In the genomic region with DNA sequence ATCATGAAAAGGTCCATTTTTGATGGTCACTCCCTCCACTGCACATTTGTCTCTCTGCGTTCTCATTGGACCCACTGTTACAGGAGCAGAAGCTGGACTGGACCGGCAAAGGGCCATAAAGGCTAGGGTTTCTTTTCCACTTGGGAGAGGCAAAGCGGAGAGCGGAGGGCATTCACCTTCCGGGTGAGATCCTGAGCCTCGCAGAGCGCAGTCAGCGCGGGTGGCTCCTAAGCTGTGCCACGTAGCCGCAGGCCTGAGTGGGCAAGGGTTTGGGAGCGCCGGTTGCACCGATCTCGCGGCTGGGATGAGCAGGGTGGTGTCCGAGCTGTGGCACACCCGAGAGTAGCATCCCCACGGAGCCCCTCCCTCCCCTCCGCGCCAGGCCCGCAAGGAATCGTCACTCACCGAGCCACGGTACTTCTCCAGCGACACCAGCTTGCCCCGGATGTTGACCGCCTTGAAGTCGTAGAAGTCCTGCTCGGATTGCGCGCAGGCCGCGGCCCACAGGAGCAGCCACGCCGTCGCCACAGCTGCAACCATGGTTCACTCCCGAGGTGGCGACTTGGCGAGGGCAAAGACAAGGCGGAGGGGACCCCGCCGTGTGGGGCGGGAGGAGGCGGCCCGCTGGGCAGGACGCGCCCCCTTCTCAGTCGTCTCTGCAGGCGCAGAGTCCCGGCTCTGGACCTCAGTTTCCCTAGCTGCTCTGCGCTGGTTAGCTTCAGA, we compare ENCODE assay signal across 7 mouse cellular contexts. TPM values are rescaled to one million over a fixed set of nuclear protein-coding genes. Genes with fewer than 3 reads are reported as not detected.
DNase-seq lines count a peak whose midpoint lies in the region; ATAC-seq and TF ChIP-seq lines count a peak whose summit lies in the region.

No protein-coding gene starts in this region.

- TF ChIP-seq CTCF in bone marrow, adult 2 months (IDR thresholded peaks at IDR 0.05; ENCODE audit: control insufficient read depth, insufficient read depth, low read length) = no peak
- no peak for TF ChIP-seq CTCF in midbrain, postnatal 0 days (IDR thresholded peaks at IDR 0.05)

- peak overlapping the region; percentile 86 for H3K4me2 ChIP-seq in embryonic facial prominence, embryonic 14.5 days (ENCODE audit: low read depth, low read length)
- peak overlapping the region; percentile 88 for H3K4me2 ChIP-seq in limb, embryonic 14.5 days (replicated peaks; ENCODE audit: low read depth, low read length, severe bottlenecking)
- peak overlapping the region; percentile 76 for H3K4me2 ChIP-seq in midbrain, postnatal 0 days (ENCODE audit: low read depth, low read length, poor library complexity, severe bottlenecking)

- H3K27ac ChIP-seq in bone marrow, adult 2 months (ENCODE audit: control insufficient read depth, insufficient read depth, low read depth, low read length, poor library complexity) = peak overlapping the region; percentile 1; the same call in 1 of the 2 replicates
- H3K27ac ChIP-seq in embryonic facial prominence, embryonic 14.5 days (replicated peaks; ENCODE audit: low read depth, low read length) = peak overlapping the region; percentile 85
- H3K27ac ChIP-seq in limb, embryonic 14.5 days (replicated peaks; ENCODE audit: low read depth, low read length) = peak overlapping the region; percentile 86
- H3K27ac ChIP-seq in midbrain, postnatal 0 days (ENCODE audit: low read depth, low read length) = peak overlapping the region; percentile 67

- H3K9ac ChIP-seq in embryonic facial prominence, embryonic 14.5 days (ENCODE audit: low read depth, low read length) = peak overlapping the region; percentile 77
- peak overlapping the region; percentile 90 for H3K9ac ChIP-seq in limb, embryonic 14.5 days (ENCODE audit: low read depth, low read length, severe bottlenecking)
- H3K9ac ChIP-seq in midbrain, postnatal 0 days (replicated peaks; ENCODE audit: low read length, poor library complexity, severe bottlenecking) = peak overlapping the region; percentile 56

- ATAC-seq in embryonic facial prominence, embryonic 14.5 days (ENCODE audit: low read depth) = peak; percentile 75
- peak; percentile 62 for ATAC-seq in limb, embryonic 14.5 days (ENCODE audit: low FRiP score, low read depth)
- peak; percentile 83 for ATAC-seq in midbrain, postnatal 0 days (ENCODE audit: low FRiP score)

- WGBS in bone marrow, adult 2 months = 6% methylated on average over 52 of the region's 52 CpGs
- WGBS in embryonic facial prominence, embryonic 14.5 days = 3% methylated on average over 47 of the region's 52 CpGs
- 4% methylated on average over 52 of the region's 52 CpGs for WGBS in limb, embryonic 14.5 days
- WGBS in midbrain, postnatal 0 days = 2% methylated on average over 52 of the region's 52 CpGs

- DNase-seq in embryonic facial prominence, embryonic 14.5 days (ENCODE audit: low spot score) = peak; percentile 71
- peak; percentile 75 to 76 for DNase-seq in heart, adult 9 months (ENCODE audit: low spot score in 2 of 2)
- peak; percentile 46 for DNase-seq in kidney, adult 9 months
- peak; percentile 20 for DNase-seq in limb, embryonic 14.5 days (ENCODE audit: low spot score)
- DNase-seq in midbrain, postnatal 0 days (ENCODE audit: low spot score) = peak; percentile 56
- DNase-seq in splenic B cell, adult 2 months (ENCODE audit: low read depth, low spot score) = peak; percentile 44

- no peaks in the 10 kb centered on the region for H3K9me3 ChIP-seq in embryonic facial prominence, embryonic 14.5 days (ENCODE audit: control insufficient read depth, low read length)
- H3K9me3 ChIP-seq in limb, embryonic 14.5 days (ENCODE audit: control insufficient read depth, low read length) = no peaks in the 10 kb centered on the region
- no peaks in the 10 kb centered on the region for H3K9me3 ChIP-seq in midbrain, postnatal 0 days (ENCODE audit: low read length)

- peaks cover 15% of the 10 kb centered on the region for H3K36me3 ChIP-seq in embryonic facial prominence, embryonic 14.5 days (ENCODE audit: control insufficient read depth, insufficient read depth, low read length)
- peaks cover 5% of the 10 kb centered on the region; the same call in 1 of the 2 replicates for H3K36me3 ChIP-seq in limb, embryonic 14.5 days (ENCODE audit: control insufficient read depth, insufficient read depth, low read length)
- no peaks in the 10 kb centered on the region for H3K36me3 ChIP-seq in midbrain, postnatal 0 days (ENCODE audit: insufficient read depth, low read length)
- H3K36me3 ChIP-seq in splenic B cell, adult 2 months (ENCODE audit: control insufficient read depth, insufficient read depth, low read length, poor library complexity, severe bottlenecking) = no peaks in the 10 kb centered on the region

- H3K4me3 ChIP-seq in bone marrow, adult 2 months (replicated peaks; ENCODE audit: control insufficient read depth, low read depth, low read length) = peak overlapping the region; percentile 55
- H3K4me3 ChIP-seq in embryonic facial prominence, embryonic 14.5 days (ENCODE audit: low read depth, low read length) = peak overlapping the region; percentile 56
- H3K4me3 ChIP-seq in limb, embryonic 14.5 days (replicated peaks; ENCODE audit: low read length) = peak overlapping the region; percentile 52
- H3K4me3 ChIP-seq in midbrain, postnatal 0 days (ENCODE audit: low read depth, low read length) = peak overlapping the region; percentile 48

- TF ChIP-seq POLR2A in bone marrow, adult 2 months (IDR thresholded peaks at IDR 0.05; ENCODE audit: borderline replicate concordance, control insufficient read depth, low read depth, low read length) = no peak
- TF ChIP-seq POLR2A in limb, embryonic 14.5 days (IDR thresholded peaks at IDR 0.05; ENCODE audit: borderline replicate concordance, extremely low read depth, insufficient read depth, insufficient read length) = no peak

- H3K27me3 ChIP-seq in embryonic facial prominence, embryonic 14.5 days (replicated peaks; ENCODE audit: control insufficient read depth, insufficient read depth, low read length) = no peaks in the 10 kb centered on the region
- no peaks in the 10 kb centered on the region for H3K27me3 ChIP-seq in limb, embryonic 14.5 days (ENCODE audit: control insufficient read depth, insufficient read depth, low read length)
- H3K27me3 ChIP-seq in midbrain, postnatal 0 days (ENCODE audit: insufficient read depth, low read length) = no peaks in the 10 kb centered on the region
- no peaks in the 10 kb centered on the region for H3K27me3 ChIP-seq in splenic B cell, adult 2 months (ENCODE audit: control insufficient read depth, insufficient read depth, low read length, poor library complexity, severe bottlenecking)

- no peaks in the 10 kb centered on the region for H3K4me1 ChIP-seq in bone marrow, adult 2 months (ENCODE audit: control insufficient read depth, insufficient read depth, low read length)
- peaks cover 18% of the 10 kb centered on the region for H3K4me1 ChIP-seq in embryonic facial prominence, embryonic 14.5 days (ENCODE audit: control insufficient read depth, insufficient read depth, low read length)
- peaks cover 19% of the 10 kb centered on the region for H3K4me1 ChIP-seq in limb, embryonic 14.5 days (ENCODE audit: control insufficient read depth, insufficient read depth, low read length)
- H3K4me1 ChIP-seq in midbrain, postnatal 0 days (ENCODE audit: insufficient read depth, low read length) = 0 out of 2 replicates have a peak, but pooled peaks cover 2% of the 10 kb centered on the region

RNA-seq across cellular contexts. Expression of a gene that starts 0.5 kb away (rescaled TPM):
- polyA plus RNA-seq in bone marrow, adult 2 months (2011; ENCODE audit: insufficient read depth, insufficient read length, low replicate concordance, missing spikeins) = 1.5 TPM in 1 of 2 replicates, not detected in the other
- polyA plus RNA-seq in embryonic facial prominence, embryonic 14.5 days (2014; fragmentation: Nextera tagmentation; extraction: Ambion mirVana) = 124 and 127 TPM in 2 replicates
- polyA plus RNA-seq in limb, embryonic 14.5 days (2012; rRNA removed) = 92.8 and 98.8 TPM in 2 replicates
- 104 and 117 TPM in 2 replicates for polyA plus RNA-seq in limb, embryonic 14.5 days (2014; fragmentation: Nextera tagmentation; extraction: Ambion mirVana)
- total RNA-seq in midbrain, postnatal 0 days (2014; rRNA removed) = 27.7 and 52.2 TPM in 2 replicates
- polyA plus RNA-seq in midbrain, postnatal 0 days (2015; fragmentation: Nextera tagmentation; extraction: Ambion mirVana) = 35.1 and 37.5 TPM in 2 replicates

RNA-seq across cellular contexts. Expression of a gene that starts 23.1 kb away (rescaled TPM):
- not detected in 2 replicates for polyA plus RNA-seq in bone marrow, adult 2 months (2011; ENCODE audit: insufficient read depth, insufficient read length, low replicate concordance, missing spikeins)
- 3.9 and 4.7 TPM in 2 replicates for polyA plus RNA-seq in embryonic facial prominence, embryonic 14.5 days (2014; fragmentation: Nextera tagmentation; extraction: Ambion mirVana)
- 5.7 and 8.8 TPM in 2 replicates for polyA plus RNA-seq in limb, embryonic 14.5 days (2012; rRNA removed)
- 4.2 and 5.4 TPM in 2 replicates for polyA plus RNA-seq in limb, embryonic 14.5 days (2014; fragmentation: Nextera tagmentation; extraction: Ambion mirVana)
- 0.49 and 5.5 TPM in 2 replicates for total RNA-seq in midbrain, postnatal 0 days (2014; rRNA removed)
- 12.6 and 15.5 TPM in 2 replicates for polyA plus RNA-seq in midbrain, postnatal 0 days (2015; fragmentation: Nextera tagmentation; extraction: Ambion mirVana)

RNA-seq across cellular contexts. Expression of a gene that starts 52.9 kb away (rescaled TPM):
- polyA plus RNA-seq in bone marrow, adult 2 months (2011; ENCODE audit: insufficient read depth, insufficient read length, low replicate concordance, missing spikeins) = 11.5 and 16.6 TPM in 2 replicates
- polyA plus RNA-seq in embryonic facial prominence, embryonic 14.5 days (2014; fragmentation: Nextera tagmentation; extraction: Ambion mirVana) = 46.7 and 55.4 TPM in 2 replicates
- polyA plus RNA-seq in limb, embryonic 14.5 days (2012; rRNA removed) = 197 and 222 TPM in 2 replicates
- polyA plus RNA-seq in limb, embryonic 14.5 days (2014; fragmentation: Nextera tagmentation; extraction: Ambion mirVana) = 59.1 and 73.9 TPM in 2 replicates
- total RNA-seq in midbrain, postnatal 0 days (2014; rRNA removed) = 52.2 and 96.4 TPM in 2 replicates
- polyA plus RNA-seq in midbrain, postnatal 0 days (2015; fragmentation: Nextera tagmentation; extraction: Ambion mirVana) = 36.4 and 45.7 TPM in 2 replicates

Comparison
In these comparisons a context has a peak if more than half of its experiments do, and no peak if none do; other contexts are left out.
1. Peak in every context shown above with its lines: DNase-seq, ATAC-seq, H3K4me3 ChIP-seq and H3K27ac ChIP-seq.
2. H3K27ac ChIP-seq: peak in every context shown above with its lines; median percentile 86 in limb, embryonic 14.5 days; 85 in embryonic facial prominence, embryonic 14.5 days; 67 in midbrain, postnatal 0 days; 1 in bone marrow, adult 2 months.
3. DNase-seq: peak in every context shown above with its lines; median percentile 76 in heart, adult 9 months; 71 in embryonic facial prominence, embryonic 14.5 days; 56 in midbrain, postnatal 0 days; 46 in kidney, adult 9 months; 44 in splenic B cell, adult 2 months; 20 in limb, embryonic 14.5 days.
4. RNA of a gene that starts 0.5 kb away (polyA plus RNA-seq): 124 to 127 TPM in embryonic facial prominence, embryonic 14.5 days, 92.8 to 117 TPM in limb, embryonic 14.5 days and 35.1 to 37.5 TPM in midbrain, postnatal 0 days; 1.5 TPM in bone marrow, adult 2 months; every median in the first group is over 10 times any median in the second.